Mouse (Mus musculus): ENCODE data around the gene Kcns1.
"Not testable (repeated sequence)": the region's sequence is repeated elsewhere in the genome, so short reads cannot be mapped to it uniquely, and the experiment has no call there.

Kcns1 gene

GRCm38 (mm10) chr2:164170902-164171301 lies at the start of gene Kcns1:
Gene Kcns1 (minus strand): TSS chr2:164171113.
- no peak for DNase-seq (ENCODE audit: low spot score)

- no peak for DNase-seq (ENCODE audit: low spot score)
These were observed 48.4 kb upstream of the Kcns1 start for GRCm38 (mm10) chr2:164219295-164219694.

GRCm38 (mm10) chr2:164212711-164213110 lies 41.8 kb upstream of the Kcns1 start:
- no peak for DNase-seq (ENCODE audit: low spot score)

- no peak for DNase-seq (ENCODE audit: low spot score)
These were observed 40.0 kb upstream of the Kcns1 start for GRCm38 (mm10) chr2:164210892-164211291.

- no peak for DNase-seq (ENCODE audit: low spot score)
These were observed 35.8 kb upstream of the Kcns1 start for GRCm38 (mm10) chr2:164206676-164207075.

- DNase-seq (ENCODE audit: low spot score): not testable (repeated sequence)
These were observed 35.1 kb upstream of the Kcns1 start for GRCm38 (mm10) chr2:164206011-164206410.

GRCm38 (mm10) chr2:164199626-164200327 lies 28.9 kb upstream of the Kcns1 start, which contains the start of gene Wfdc15a:
Gene Wfdc15a (minus strand): TSS chr2:164200130.
- DNase-seq (ENCODE audit: low spot score): no peak

- no peak for DNase-seq (ENCODE audit: low spot score)
These were observed 25.7 kb upstream of the Kcns1 start for GRCm38 (mm10) chr2:164196700-164196990.

GRCm38 (mm10) chr2:164195971-164196699 lies 25.2 kb upstream of the Kcns1 start:
- no peak for DNase-seq (ENCODE audit: low spot score)

- DNase-seq (ENCODE audit: low spot score): no peak
These were observed 24.2 kb upstream of the Kcns1 start for GRCm38 (mm10) chr2:164194959-164195630.

- no peak for DNase-seq (ENCODE audit: low spot score)
These were observed 21.4 kb upstream of the Kcns1 start for GRCm38 (mm10) chr2:164192279-164192678.

- no peak for DNase-seq (ENCODE audit: low spot score)
These were observed 19.7 kb upstream of the Kcns1 start, which contains the start of gene Wfdc12 for GRCm38 (mm10) chr2:164190576-164190975. Gene Wfdc12 (minus strand): TSS chr2:164190608.

- no peak for DNase-seq (ENCODE audit: low spot score)
These were observed 17.8 kb upstream of the Kcns1 start for GRCm38 (mm10) chr2:164188722-164189121.

GRCm38 (mm10) chr2:164184145-164184719 lies 13.3 kb upstream of the Kcns1 start:
- DNase-seq (ENCODE audit: low spot score): no peak

GRCm38 (mm10) chr2:164183340-164183739 lies 12.4 kb upstream of the Kcns1 start:
- DNase-seq (ENCODE audit: low spot score): no peak

GRCm38 (mm10) chr2:164182692-164183255 lies 11.9 kb upstream of the Kcns1 start, which contains the start of gene Wfdc5:
Gene Wfdc5 (minus strand): TSS chr2:164182742.
- DNase-seq (ENCODE audit: low spot score): no peak

- DNase-seq (ENCODE audit: low spot score): no peak
These were observed 9.9 kb upstream of the Kcns1 start for GRCm38 (mm10) chr2:164180770-164181169.

GRCm38 (mm10) chr2:164180124-164180523 lies 9.2 kb upstream of the Kcns1 start:
- no peak for DNase-seq (ENCODE audit: low spot score)

- no peak for DNase-seq (ENCODE audit: low spot score)
These were observed 6.9 kb upstream of the Kcns1 start for GRCm38 (mm10) chr2:164177831-164178230.

GRCm38 (mm10) chr2:164175850-164176249 lies 4.9 kb upstream of the Kcns1 start:
- DNase-seq (ENCODE audit: low spot score): no peak

- DNase-seq (ENCODE audit: low spot score): no peak
These were observed 3.9 kb upstream of the Kcns1 start for GRCm38 (mm10) chr2:164174649-164175395.

Data from ovary, postnatal 36 days (tissue).